Mouse (Mus musculus): Measurements from ENCODE around the gene Cd200r3. TPM values are rescaled to one million over a fixed set of nuclear protein-coding genes. Genes with fewer than 3 reads are reported as not detected.

Gene Cd200r3
- total RNA-seq, 2 experiments from 2014 or later, result not detected

DNA sequence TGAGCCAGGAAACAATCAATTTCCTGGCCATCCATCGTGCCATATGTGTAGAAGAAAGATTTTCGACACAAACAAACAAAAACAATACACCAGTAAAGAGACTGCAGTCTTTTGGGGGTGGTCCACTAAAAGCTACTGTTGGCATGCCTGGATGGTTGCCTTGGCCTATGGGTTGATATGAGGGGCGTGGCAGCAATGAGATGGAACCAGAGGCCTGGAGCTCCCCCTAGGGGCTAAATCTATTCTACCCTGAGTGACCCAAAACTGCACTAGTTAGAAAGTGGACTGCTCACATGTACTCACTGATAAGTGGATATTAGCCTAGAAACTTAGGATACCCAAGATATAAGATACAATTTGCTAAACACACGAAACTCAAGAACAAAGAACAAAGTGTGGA is 80.4 kb downstream of the Cd200r3 start:
- DNase-seq (ENCODE audit: low spot score in 2 of 2), result peak; percentile 39 to 44
- intact Hi-C loops (cut with DNase I), result no loop called here

DNA sequence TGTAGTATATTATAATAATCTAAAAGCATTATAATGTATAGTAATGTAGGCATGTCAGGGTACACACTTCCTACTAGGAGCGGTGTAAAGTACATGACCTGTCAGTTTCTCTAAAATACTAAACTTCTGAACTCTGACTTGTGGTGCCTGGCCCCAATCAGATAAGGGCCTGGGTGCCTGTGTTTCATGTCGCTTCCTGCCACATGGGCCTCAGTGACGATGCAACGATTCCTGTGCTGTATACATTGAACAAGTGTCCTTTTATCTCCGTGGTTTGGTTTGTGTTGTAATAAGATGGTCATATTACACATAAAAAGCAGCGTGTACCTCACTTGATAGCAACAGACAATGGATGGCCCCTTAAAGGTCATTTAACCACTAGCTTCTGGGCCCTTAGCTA is 81.8 kb downstream of the Cd200r3 start:
- no peak for DNase-seq (ENCODE audit: low spot score in 2 of 2)
- intact Hi-C loops (cut with DNase I), result no loop called here

DNA sequence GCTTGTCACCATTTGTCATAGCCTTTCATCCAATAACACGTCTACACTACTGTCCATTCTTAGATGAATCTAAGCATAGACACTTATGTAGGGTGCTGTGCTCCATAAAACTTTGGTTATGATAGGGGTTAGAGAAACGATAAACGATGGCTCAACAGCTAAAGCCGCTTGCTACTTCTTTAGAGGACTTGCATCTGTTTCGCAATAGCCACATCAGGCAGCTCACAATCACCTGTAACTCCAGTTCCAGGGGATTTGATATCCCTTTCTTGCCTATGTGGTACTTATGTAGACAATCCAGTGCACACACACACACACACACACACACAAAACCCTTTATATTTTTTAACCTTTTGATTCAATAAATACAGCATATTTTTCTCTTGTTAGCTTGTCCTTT is 85.6 kb downstream of the Cd200r3 start:
- no peak for DNase-seq (ENCODE audit: low spot score in 2 of 2)
- intact Hi-C loops (cut with DNase I), result no loop called here

DNA sequence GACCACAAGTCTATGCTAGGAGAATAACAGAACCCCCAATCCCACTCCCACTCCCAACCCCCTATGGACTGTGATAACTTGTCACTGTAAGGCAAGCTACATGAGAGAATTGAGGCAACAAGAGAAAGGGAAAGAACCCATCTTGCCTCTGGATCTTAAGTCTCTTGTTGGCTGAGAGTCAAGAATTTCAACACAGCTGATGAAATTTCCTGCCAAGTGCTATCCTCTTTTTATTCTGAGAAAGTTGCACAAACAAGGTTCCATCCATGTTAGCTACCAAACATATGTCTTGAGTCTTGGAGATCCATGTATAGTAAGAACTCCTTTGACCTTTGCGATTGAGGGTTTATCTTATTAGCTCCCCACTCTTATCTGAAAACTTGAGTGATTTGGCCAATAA is 86.0 kb downstream of the Cd200r3 start:
- intact Hi-C loops (cut with DNase I), result no loop called here
- DNase-seq (ENCODE audit: low spot score in 2 of 2), result peak in 1 of 2 experiments; percentile 18

DNA sequence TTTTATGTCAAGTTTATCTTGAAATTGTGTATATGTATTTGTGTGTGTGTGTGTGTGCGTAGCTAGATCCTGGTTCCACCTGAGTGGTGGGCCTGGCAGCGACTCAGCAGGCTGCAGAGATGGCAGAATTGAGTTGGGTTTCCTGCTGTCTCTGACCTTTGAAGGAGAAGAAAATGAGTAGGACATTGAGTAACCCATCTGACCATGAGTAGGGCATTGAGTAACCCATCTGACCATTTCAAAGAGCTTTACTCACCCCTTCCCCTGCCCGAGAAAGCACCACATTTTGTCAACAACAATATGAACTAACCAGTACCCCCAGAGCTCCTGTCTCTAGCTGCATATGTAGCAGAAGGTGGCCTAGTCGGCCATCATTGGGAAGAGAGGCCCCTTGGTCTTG is 86.6 kb downstream of the Cd200r3 start:
- intact Hi-C loops (cut with DNase I), result no loop called here
- DNase-seq (ENCODE audit: low spot score in 2 of 2), result no peak

DNA sequence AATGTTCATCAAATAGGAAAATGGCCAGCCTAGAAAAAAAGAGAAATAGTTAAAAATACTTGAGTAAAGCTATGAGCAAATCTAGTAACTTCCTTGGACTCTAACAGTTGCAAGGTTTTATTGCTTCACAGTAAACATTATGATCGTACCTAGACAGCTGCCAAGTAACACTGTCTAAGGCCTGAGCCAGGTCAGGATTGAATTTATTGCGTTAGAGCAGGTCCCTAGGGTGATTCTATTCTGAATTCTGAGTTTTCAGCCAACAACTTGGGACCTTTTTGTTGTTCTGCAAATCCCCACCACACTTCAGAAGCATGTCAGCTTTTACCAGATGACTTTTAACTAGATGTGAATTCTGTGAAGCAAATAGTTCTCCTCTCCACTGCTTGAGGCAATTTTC is 87.3 kb downstream of the Cd200r3 start:
- intact Hi-C loops (cut with DNase I), result no loop called here
- no peak for DNase-seq (ENCODE audit: low spot score in 2 of 2)

Other genes starting within 250 kb of the Cd200r3 start
- 1 to 10 TPM; 4.0 to 4.5 TPM for gene Nepro, start 219.4 kb upstream of the Cd200r3 start, total RNA-seq (2021)
- gene Gtpbp8, start 197.3 kb upstream of the Cd200r3 start, total RNA-seq (2021), result 10 to 100 TPM; 25.7 to 28.1 TPM
- gene Cd200r1, start 177.9 kb upstream of the Cd200r3 start, total RNA-seq (2021), result under 1 TPM; 0.59 to 0.90 TPM
- gene Cd200r4, start 131.9 kb upstream of the Cd200r3 start, total RNA-seq (2021), result under 1 TPM in 1 of 2 experiments, not detected in 1; 0.40 TPM
- gene Cd200r2, start 76.6 kb upstream of the Cd200r3 start, total RNA-seq (2021), result not detected
- gene Ccdc80, start 149.7 kb downstream of the Cd200r3 start, total RNA-seq (2021), result 10 to 100 TPM in 1 of 2 experiments, 1 to 10 TPM in 1; 8.9 to 10.9 TPM
- 10 to 100 TPM; 48.4 to 50.2 TPM for gene Slc35a5, start 215.0 kb downstream of the Cd200r3 start, total RNA-seq (2021)
- gene Atg3, start 215.1 kb downstream of the Cd200r3 start, total RNA-seq (2021), result 10 to 100 TPM; 42.0 to 44.3 TPM

All from left cerebral cortex, postnatal 14 days (tissue).